9 mouse cellular contexts compared by ENCODE assay signal in the genomic region with DNA sequence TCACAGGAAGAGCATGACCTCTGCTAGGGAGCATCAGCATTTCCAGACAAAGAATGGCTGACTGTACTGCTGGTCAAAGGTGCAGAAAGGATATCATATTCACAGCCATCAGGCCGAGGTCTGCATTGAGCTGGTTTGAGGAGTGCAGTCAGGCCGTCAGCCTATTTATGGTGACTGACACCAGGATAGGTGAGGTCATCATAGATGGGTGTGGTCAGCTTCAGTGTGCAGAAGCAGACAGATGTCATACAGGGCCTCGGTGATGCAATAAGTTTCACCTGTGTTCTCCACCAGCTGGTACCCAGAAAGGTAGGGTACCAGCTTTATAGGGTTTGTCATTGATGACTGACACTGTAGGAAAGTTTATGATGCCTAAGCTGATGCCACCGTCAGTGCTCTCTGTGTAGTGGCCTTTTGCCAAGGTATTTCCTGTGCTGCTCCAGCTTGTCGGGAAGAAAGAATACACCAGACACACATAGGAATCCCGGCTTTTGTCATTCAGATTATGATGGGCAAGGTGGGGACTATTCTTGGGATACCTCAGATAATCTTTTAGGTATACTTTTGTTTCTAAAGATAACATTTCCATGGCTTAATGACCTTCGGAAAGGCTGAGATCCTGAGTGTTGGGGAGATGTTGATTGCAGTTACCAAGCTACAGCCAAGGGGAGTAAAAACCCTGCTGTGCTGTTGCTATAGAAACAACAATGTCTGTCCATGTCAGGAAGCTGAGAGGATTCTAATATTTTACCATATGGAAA. TPM values are rescaled to one million over a fixed set of nuclear protein-coding genes. Genes with fewer than 3 reads are reported as not detected.
A peak's percentile ranks its signal among the peaks of the same experiment; 100 is the strongest.
DNase-seq lines count a peak whose midpoint lies in the region; ATAC-seq lines count a peak whose summit lies in the region.
"Had no signal": no experiment of that assay in that cellular context is flagged by ENCODE, and none has a peak within 500 bp of the region (broad histone marks: within the 10 kb centered on the region; RNA-seq: fewer than 3 reads in every experiment).

No protein-coding gene starts in this region.

- no peak overlapping the region for H3K4me2 ChIP-seq in forebrain, embryonic 11.5 days (ENCODE audit: low read depth, low read length, severe bottlenecking)
- no peak overlapping the region for H3K4me2 ChIP-seq in neural tube, embryonic 11.5 days (ENCODE audit: low read depth)
- H3K4me2 ChIP-seq in limb, embryonic 15.5 days, result no peak overlapping the region

- 0 out of 2 replicates have a peak, but pooled peaks have one; percentile 5 for ATAC-seq in forebrain, embryonic 11.5 days (replicated peaks; ENCODE audit: low FRiP score)
- peak; percentile 38; the same call in 1 of the 2 replicates for ATAC-seq in neural tube, embryonic 11.5 days (ENCODE audit: insufficient read depth, low FRiP score, low TSS enrichment)
- ATAC-seq in limb, embryonic 15.5 days (ENCODE audit: insufficient number of reproducible peaks, low FRiP score, low TSS enrichment, low read depth), result no peak

- no peaks in the 10 kb centered on the region for H3K9me3 ChIP-seq in forebrain, embryonic 11.5 days (ENCODE audit: control insufficient read depth, low read length)
- no peaks in the 10 kb centered on the region for H3K9me3 ChIP-seq in forebrain, embryonic 10.5 days
- no peaks in the 10 kb centered on the region for H3K9me3 ChIP-seq in neural tube, embryonic 11.5 days (ENCODE audit: control insufficient read depth, low read length)
- H3K9me3 ChIP-seq in limb, embryonic 15.5 days, result no peaks in the 10 kb centered on the region

- H3K27ac ChIP-seq in forebrain, embryonic 11.5 days (ENCODE audit: low read depth, low read length), result no peak overlapping the region
- H3K27ac ChIP-seq in forebrain, embryonic 10.5 days, result no peak overlapping the region
- no peak overlapping the region for H3K27ac ChIP-seq in neural tube, embryonic 11.5 days (ENCODE audit: low read depth, low read length)
- 0 out of 2 replicates have a peak overlapping the region, but pooled peaks have one; percentile 0 for H3K27ac ChIP-seq in limb, embryonic 15.5 days

- H3K27me3 ChIP-seq in forebrain, embryonic 11.5 days (ENCODE audit: control insufficient read depth, insufficient read depth, low read length), result no peaks in the 10 kb centered on the region
- no peaks in the 10 kb centered on the region for H3K27me3 ChIP-seq in forebrain, embryonic 10.5 days (ENCODE audit: poor library complexity, severe bottlenecking)
- H3K27me3 ChIP-seq in neural tube, embryonic 11.5 days (ENCODE audit: control insufficient read depth, insufficient read depth, low read length), result no peaks in the 10 kb centered on the region
- H3K27me3 ChIP-seq in limb, embryonic 15.5 days, result no peaks in the 10 kb centered on the region

- 69% methylated on average over 7 of the region's 7 CpGs for WGBS in forebrain, embryonic 11.5 days
- WGBS in forebrain, embryonic 10.5 days, result 73% methylated on average over 7 of the region's 7 CpGs
- 59% methylated on average over 7 of the region's 7 CpGs for WGBS in neural tube, embryonic 11.5 days
- 51% methylated on average over 7 of the region's 7 CpGs for WGBS in limb, embryonic 15.5 days

- no peak overlapping the region for H3K4me3 ChIP-seq in forebrain, embryonic 11.5 days (ENCODE audit: low read depth, low read length)
- no peak overlapping the region for H3K4me3 ChIP-seq in forebrain, embryonic 10.5 days
- no peak overlapping the region for H3K4me3 ChIP-seq in neural tube, embryonic 11.5 days (ENCODE audit: low read depth, low read length)
- no peak overlapping the region for H3K4me3 ChIP-seq in limb, embryonic 15.5 days

- no peak for DNase-seq in forebrain, embryonic 11.5 days (ENCODE audit: low spot score)
- DNase-seq in forebrain, embryonic 10.5 days (ENCODE audit: extremely low spot score, low spot score), result no peak
- DNase-seq in neural tube, embryonic 11.5 days (ENCODE audit: low spot score), result no peak
- no peak for DNase-seq in neural tube, embryonic 10.5 days (ENCODE audit: extremely low spot score, low spot score)
- no peak for DNase-seq in natural killer cell, adult 2 months (ENCODE audit: low spot score in 2 of 2)
- DNase-seq in ovary, postnatal 10 days (ENCODE audit: low spot score), result no peak
- no peak for DNase-seq in left cerebral cortex, adult 9 months (ENCODE audit: low spot score in 2 of 2)
- DNase-seq: kidney, adult 2 months had no signal

- H3K4me1 ChIP-seq in forebrain, embryonic 11.5 days (replicated peaks; ENCODE audit: control insufficient read depth, insufficient read depth, low read length), result 0 out of 2 replicates have a peak, but pooled peaks cover 3% of the 10 kb centered on the region
- H3K4me1 ChIP-seq in forebrain, embryonic 10.5 days, result peaks cover 26% of the 10 kb centered on the region
- 0 out of 2 replicates have a peak, but pooled peaks cover 3% of the 10 kb centered on the region for H3K4me1 ChIP-seq in neural tube, embryonic 11.5 days (ENCODE audit: control insufficient read depth, insufficient read depth, low read length)
- peaks cover 8% of the 10 kb centered on the region; the same call in 1 of the 2 replicates for H3K4me1 ChIP-seq in limb, embryonic 15.5 days

- H3K9ac ChIP-seq in forebrain, embryonic 11.5 days (ENCODE audit: low read length), result no peak overlapping the region
- H3K9ac ChIP-seq in neural tube, embryonic 11.5 days (ENCODE audit: low read length), result no peak overlapping the region
- H3K9ac ChIP-seq in limb, embryonic 15.5 days, result no peak overlapping the region

- no peaks in the 10 kb centered on the region for H3K36me3 ChIP-seq in forebrain, embryonic 11.5 days (ENCODE audit: control insufficient read depth, insufficient read depth, low read length)
- H3K36me3 ChIP-seq in forebrain, embryonic 10.5 days (replicated peaks), result no peaks in the 10 kb centered on the region
- H3K36me3 ChIP-seq in neural tube, embryonic 11.5 days (ENCODE audit: control insufficient read depth, insufficient read depth, low read length), result no peaks in the 10 kb centered on the region
- H3K36me3 ChIP-seq in limb, embryonic 15.5 days, result no peaks in the 10 kb centered on the region

RNA-seq across cellular contexts. Expression of a gene that starts 9.4 kb away (rescaled TPM):
- polyA plus RNA-seq in forebrain, embryonic 11.5 days (2014; fragmentation: Nextera tagmentation; extraction: Ambion mirVana), result 185 and 229 TPM in 2 replicates
- polyA plus RNA-seq in forebrain, embryonic 10.5 days (2016; fragmentation: Nextera tagmentation; extraction: Ambion mirVana), result 79.2 and 98.2 TPM in 2 replicates
- 454 and 539 TPM in 2 replicates for polyA plus RNA-seq in neural tube, embryonic 11.5 days (2014; fragmentation: Nextera tagmentation; extraction: Ambion mirVana)
- 188 and 249 TPM in 2 replicates for polyA plus RNA-seq in limb, embryonic 15.5 days (2015; fragmentation: Nextera tagmentation; extraction: Ambion mirVana)

RNA-seq across cellular contexts. Expression of a gene that starts 43.0 kb away (rescaled TPM):
- 232 and 287 TPM in 2 replicates for polyA plus RNA-seq in forebrain, embryonic 11.5 days (2014; fragmentation: Nextera tagmentation; extraction: Ambion mirVana)
- 137 and 151 TPM in 2 replicates for polyA plus RNA-seq in forebrain, embryonic 10.5 days (2016; fragmentation: Nextera tagmentation; extraction: Ambion mirVana)
- 322 and 344 TPM in 2 replicates for polyA plus RNA-seq in neural tube, embryonic 11.5 days (2014; fragmentation: Nextera tagmentation; extraction: Ambion mirVana)
- 33.5 and 34.5 TPM in 2 replicates for polyA plus RNA-seq in limb, embryonic 15.5 days (2015; fragmentation: Nextera tagmentation; extraction: Ambion mirVana)

RNA-seq across cellular contexts. Expression of a gene that starts 49.8 kb away (rescaled TPM):
- 33.3 and 33.8 TPM in 2 replicates for polyA plus RNA-seq in forebrain, embryonic 11.5 days (2014; fragmentation: Nextera tagmentation; extraction: Ambion mirVana)
- 33.6 and 35.1 TPM in 2 replicates for polyA plus RNA-seq in forebrain, embryonic 10.5 days (2016; fragmentation: Nextera tagmentation; extraction: Ambion mirVana)
- 26.5 and 30.0 TPM in 2 replicates for polyA plus RNA-seq in neural tube, embryonic 11.5 days (2014; fragmentation: Nextera tagmentation; extraction: Ambion mirVana)
- polyA plus RNA-seq in limb, embryonic 15.5 days (2015; fragmentation: Nextera tagmentation; extraction: Ambion mirVana), result 38.9 and 45.0 TPM in 2 replicates
